Mouse (Mus musculus) lung, adult 2 months (tissue): ENCODE results near the gene D6Ertd527e.

Experiments
- CTCF ChIP-seq: fragments of 200-500 bp; IDR thresholded peaks from 2 replicates; pipeline ENCODE4 v1.5.1; 2011; ENCODE audit warnings: mild to moderate bottlenecking, low read length, control low read depth; ENCODE audit not compliant: insufficient read depth
- POLR2A ChIP-seq: fragments of 200-500 bp; IDR thresholded peaks from 2 replicates; pipeline ENCODE4 v1.6.1; 2011; ENCODE audit warnings: low read depth, mild to moderate bottlenecking, control low read depth, low read length, borderline replicate concordance; ENCODE audit errors: extremely low read depth

DNA sequence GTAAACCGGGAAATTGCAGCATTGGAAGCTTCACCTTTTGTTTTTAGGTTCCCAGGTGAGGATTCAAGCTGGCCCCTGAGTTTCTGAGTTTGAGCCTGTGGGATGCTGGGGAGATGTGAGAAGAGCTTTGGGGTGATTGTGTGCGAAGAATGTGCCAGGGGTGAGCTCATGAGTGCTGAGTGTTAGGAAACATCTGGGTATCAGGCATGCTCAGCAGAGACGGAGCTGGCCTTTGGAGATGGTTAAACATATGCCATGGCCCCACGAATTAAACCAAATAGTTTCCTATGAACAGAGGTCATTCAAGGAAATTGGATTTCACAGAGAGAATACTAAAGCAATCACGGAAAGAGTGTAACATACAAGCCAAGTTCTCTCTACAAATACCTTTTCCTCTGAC lies 37.7 kb downstream of the D6Ertd527e start:
- TF ChIP-seq POLR2A (no peak), CTCF (no peak)
